Mouse (Mus musculus) ES-E14 (cell line): Measurements from ENCODE around the gene Chrna10.

Experiments
- CHD2 ChIP-seq: IDR thresholded peaks from 2 replicates; pipeline ENCODE4 v1.6.1; 2014; ENCODE audit warnings: mild to moderate bottlenecking, low read depth, low read length, inconsistent platforms
- HCFC1 ChIP-seq: IDR thresholded peaks from 2 replicates; pipeline ENCODE4 v1.6.1; 2012; ENCODE audit warnings: low read length, inconsistent platforms, borderline replicate concordance; ENCODE audit not compliant: insufficient read depth
- ZC3H11A ChIP-seq: IDR thresholded peaks from 2 replicates; pipeline ENCODE4 v1.6.1; 2012; ENCODE audit warnings: low read depth, mild to moderate bottlenecking, inconsistent platforms, low read length, borderline replicate concordance

DNA sequence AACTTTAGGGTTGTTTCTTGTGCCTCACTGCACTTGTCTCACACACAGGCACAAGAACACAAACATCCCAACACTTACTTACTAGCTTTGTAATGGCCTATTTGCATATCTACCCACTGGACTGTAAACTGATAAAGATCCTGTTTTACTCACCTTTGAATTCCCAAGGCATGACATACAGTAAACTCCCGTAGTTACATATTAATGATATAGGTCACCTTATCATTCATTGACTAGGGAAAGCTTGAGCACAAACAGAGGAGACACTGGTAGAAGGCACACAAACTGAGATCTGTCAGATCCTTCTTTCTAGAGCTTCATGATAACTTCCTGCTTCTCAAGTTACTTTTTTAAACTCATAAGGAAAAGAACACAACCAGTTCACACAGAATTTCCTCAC is 54.4 kb downstream of the Chrna10 start:
- no peak for TF ChIP-seq ZC3H11A
- no peak for TF ChIP-seq HCFC1
- TF ChIP-seq CHD2, result no peak
